Mouse (Mus musculus) midbrain, embryonic 11.5 days (tissue): ENCODE measurements around the gene Zfp704. TPM values are rescaled to one million over a fixed set of nuclear protein-coding genes. Genes with fewer than 3 reads are reported as not detected.

Experiments used
- ATAC-seq: fragments of 200-750 bp; cut with Nextera tagmentation; 2 replicates; pipeline ENCODE4 v1.8.0; 2017; ENCODE audit warnings: moderate TSS enrichment, moderate library complexity; ENCODE audit not compliant: low FRiP score
- DNase-seq: peaks from one replicate; pipeline ENCODE4 v3.0.0; 2015; ENCODE audit warnings: low spot score; ENCODE audit errors: missing footprints
- H3K27ac ChIP-seq: fragments of 300-500 bp; sonication (generic); 2 replicates; pipeline ENCODE4 v1.5.1; 2014; ENCODE audit warnings: low read depth, low read length
- H3K27me3 ChIP-seq: fragments of 300-500 bp; sonication (generic); 2 replicates; pipeline ENCODE4 v1.6.1; 2014; ENCODE audit warnings: mild to moderate bottlenecking, low read length, moderate library complexity, mixed read lengths; ENCODE audit not compliant: control insufficient read depth, insufficient read depth
- H3K36me3 ChIP-seq: fragments of 300-500 bp; sonication (generic); 2 replicates; pipeline ENCODE4 v1.6.1; 2014; ENCODE audit warnings: mild to moderate bottlenecking, low read length, moderate library complexity, mixed read lengths; ENCODE audit not compliant: control insufficient read depth, insufficient read depth
- H3K4me1 ChIP-seq: fragments of 300-500 bp; sonication (generic); 2 replicates; pipeline ENCODE4 v1.6.1; 2014; ENCODE audit warnings: low read length; ENCODE audit not compliant: control insufficient read depth, insufficient read depth
- H3K4me2 ChIP-seq: fragments of 300-500 bp; sonication (generic); 2 replicates; pipeline ENCODE4 v1.6.1; 2014; ENCODE audit warnings: mild to moderate bottlenecking, moderate library complexity
- H3K4me3 ChIP-seq: fragments of 300-500 bp; sonication (generic); 2 replicates; pipeline ENCODE4 v1.5.1; 2014; ENCODE audit warnings: low read depth, low read length
- H3K9ac ChIP-seq: fragments of 300-500 bp; sonication (generic); 2 replicates; pipeline ENCODE4 v1.6.1; 2014; ENCODE audit warnings: low read length
- H3K9me3 ChIP-seq: fragments of 300-500 bp; sonication (generic); 2 replicates; pipeline ENCODE4 v1.6.1; 2016; ENCODE audit warnings: low read length; ENCODE audit not compliant: control insufficient read depth
- WGBS: fragments of 180-500 bp; shearing (Covaris S2); extraction: QIAGEN DNeasy Blood & Tissue Kit; methylation state at CpG from one replicate; pipeline ENCODE4 v1.1.7; 2014; 5-methylcytosine and 5-hydroxymethylcytosine counted together
- polyA plus RNA-seq: library from polyadenylated mRNA; unstranded; fragments of >200 nt; fragmentation: Nextera tagmentation; extraction: Ambion mirVana; gene quantifications from 2 replicates; pipeline ENCODE4 v1.2.1, GENCODE M21; 2014

Gene Zfp704
- polyA plus RNA-seq, 1 experiment from 2014 or later, result 5.5 TPM

DNA sequence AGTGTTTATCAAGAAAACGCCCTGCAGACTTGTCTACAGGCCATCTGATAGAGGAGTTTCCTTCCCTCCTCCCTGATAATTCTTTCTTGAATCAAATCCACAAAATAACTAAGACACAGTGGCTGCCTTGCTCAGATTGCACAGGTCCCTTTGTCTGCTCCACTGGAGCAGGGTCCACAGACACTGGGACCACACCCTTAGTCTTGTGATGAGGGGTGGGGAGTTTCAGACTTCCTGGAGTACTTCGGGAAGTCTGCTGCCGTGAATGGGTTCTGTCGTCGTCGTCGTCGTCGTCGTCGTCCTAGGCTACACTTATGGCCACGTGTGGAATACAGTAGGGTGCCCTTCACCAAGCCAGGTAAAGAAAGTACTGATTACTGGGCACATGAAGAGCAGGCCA lies 4.8 kb upstream of the Zfp704 start:
- H3K27ac ChIP-seq, result no peak overlapping the region
- 75% methylated on average over 12 of the region's 12 CpGs for WGBS
- no peaks in the 10 kb centered on the region for H3K9me3 ChIP-seq
- DNase-seq (peak; percentile 21), ATAC-seq (no peak)
- H3K27me3 ChIP-seq, result no peaks in the 10 kb centered on the region
- no peak overlapping the region for H3K4me2 ChIP-seq
- H3K4me3 ChIP-seq, result no peak overlapping the region
- H3K36me3 ChIP-seq, result no peaks in the 10 kb centered on the region
- 0 out of 2 replicates have a peak, but pooled peaks cover 2% of the 10 kb centered on the region for H3K4me1 ChIP-seq
- no peak overlapping the region for H3K9ac ChIP-seq

DNA sequence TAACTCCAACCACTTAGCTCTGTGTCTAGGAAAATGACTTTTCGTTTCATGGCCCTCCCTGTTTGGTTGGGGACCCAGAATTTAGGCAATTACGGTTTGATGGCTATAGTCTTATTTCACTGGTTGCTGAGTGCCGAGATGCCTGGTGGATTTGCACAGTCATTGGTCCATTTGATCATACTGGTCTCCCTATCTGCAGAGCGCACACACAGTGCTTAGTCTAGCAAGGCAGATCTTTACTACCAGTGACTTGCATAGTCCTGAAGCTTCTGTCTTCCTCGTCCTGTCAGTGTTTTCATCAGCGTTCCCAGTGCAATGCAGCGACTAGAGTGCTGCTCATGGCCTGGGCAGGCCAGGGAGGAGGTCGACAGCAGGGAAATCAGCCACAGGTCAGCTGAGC lies 4.1 kb upstream of the Zfp704 start:
- H3K9me3 ChIP-seq, result no peaks in the 10 kb centered on the region
- H3K27ac ChIP-seq, result no peak overlapping the region
- no peak overlapping the region for H3K4me3 ChIP-seq
- H3K36me3 ChIP-seq, result no peaks in the 10 kb centered on the region
- DNase-seq, result no peak
- 81% methylated on average over 8 of the region's 8 CpGs for WGBS
- H3K4me2 ChIP-seq, result no peak overlapping the region
- H3K9ac ChIP-seq, result no peak overlapping the region
- H3K27me3 ChIP-seq, result no peaks in the 10 kb centered on the region
- no peak for ATAC-seq
- 0 out of 2 replicates have a peak, but pooled peaks cover 2% of the 10 kb centered on the region for H3K4me1 ChIP-seq

DNA sequence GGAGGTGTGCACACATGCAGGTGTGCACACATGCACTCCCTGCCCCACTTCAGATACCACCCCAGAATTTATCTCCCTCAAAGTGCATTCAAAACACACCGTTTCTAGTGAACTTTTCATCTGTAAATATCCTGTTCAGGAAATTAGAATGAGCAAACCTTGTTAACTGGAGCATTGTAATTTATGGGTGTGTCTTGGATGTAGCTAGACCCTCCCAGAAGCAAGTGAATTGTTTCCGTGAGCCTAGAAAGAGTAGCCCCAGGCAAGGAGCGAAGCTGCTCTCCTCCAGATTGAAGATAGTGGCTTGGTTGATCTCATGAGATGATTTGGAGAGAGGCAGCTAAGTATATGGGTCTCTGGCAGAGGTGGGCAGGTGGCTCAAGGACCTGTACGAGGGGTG lies 1.3 kb upstream of the Zfp704 start:
- H3K27me3 ChIP-seq, result no peaks in the 10 kb centered on the region
- H3K9me3 ChIP-seq, result no peaks in the 10 kb centered on the region
- ATAC-seq (no peak), DNase-seq (peak; percentile 76)
- H3K4me3 ChIP-seq, result no peak overlapping the region
- H3K36me3 ChIP-seq, result no peaks in the 10 kb centered on the region
- H3K9ac ChIP-seq, result no peak overlapping the region
- H3K27ac ChIP-seq, result no peak overlapping the region
- H3K4me1 ChIP-seq, result peaks cover 9% of the 10 kb centered on the region
- 91% methylated on average over 4 of the region's 4 CpGs for WGBS
- H3K4me2 ChIP-seq, result no peak overlapping the region

DNA sequence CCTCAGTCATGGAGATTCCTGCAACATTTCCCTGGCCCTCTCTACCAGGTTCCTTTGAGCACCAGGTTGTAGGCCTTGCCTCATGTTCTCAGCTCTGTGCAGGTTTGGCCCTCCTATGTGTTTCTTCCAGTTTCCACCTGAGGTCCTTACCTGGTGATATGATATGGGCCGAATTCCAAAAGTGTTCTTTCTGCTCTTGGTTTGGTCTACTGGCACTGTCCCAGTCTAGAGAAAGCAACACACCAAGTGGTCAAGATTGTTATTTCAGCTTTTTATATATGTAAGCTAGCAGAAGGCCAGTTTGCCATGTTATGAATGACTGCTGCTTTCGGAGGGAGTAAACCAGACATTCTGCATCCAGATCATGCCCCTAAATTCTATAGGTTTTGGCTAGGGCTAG lies 541 bp upstream of the Zfp704 start:
- no peaks in the 10 kb centered on the region for H3K36me3 ChIP-seq
- DNase-seq, result no peak
- H3K4me3 ChIP-seq, result peak overlapping the region; percentile 82; the same call in 1 of the 2 replicates
- peaks cover 12% of the 10 kb centered on the region for H3K4me1 ChIP-seq
- peak overlapping the region; percentile 88 for H3K4me2 ChIP-seq
- peak overlapping the region; percentile 89; the same call in 1 of the 2 replicates for H3K27ac ChIP-seq
- no peaks in the 10 kb centered on the region for H3K27me3 ChIP-seq
- no peak overlapping the region for H3K9ac ChIP-seq
- 94% methylated on average over 2 of the region's 2 CpGs for WGBS
- ATAC-seq, result no peak; the same call in 1 of the 2 replicates
- H3K9me3 ChIP-seq, result no peaks in the 10 kb centered on the region

DNA sequence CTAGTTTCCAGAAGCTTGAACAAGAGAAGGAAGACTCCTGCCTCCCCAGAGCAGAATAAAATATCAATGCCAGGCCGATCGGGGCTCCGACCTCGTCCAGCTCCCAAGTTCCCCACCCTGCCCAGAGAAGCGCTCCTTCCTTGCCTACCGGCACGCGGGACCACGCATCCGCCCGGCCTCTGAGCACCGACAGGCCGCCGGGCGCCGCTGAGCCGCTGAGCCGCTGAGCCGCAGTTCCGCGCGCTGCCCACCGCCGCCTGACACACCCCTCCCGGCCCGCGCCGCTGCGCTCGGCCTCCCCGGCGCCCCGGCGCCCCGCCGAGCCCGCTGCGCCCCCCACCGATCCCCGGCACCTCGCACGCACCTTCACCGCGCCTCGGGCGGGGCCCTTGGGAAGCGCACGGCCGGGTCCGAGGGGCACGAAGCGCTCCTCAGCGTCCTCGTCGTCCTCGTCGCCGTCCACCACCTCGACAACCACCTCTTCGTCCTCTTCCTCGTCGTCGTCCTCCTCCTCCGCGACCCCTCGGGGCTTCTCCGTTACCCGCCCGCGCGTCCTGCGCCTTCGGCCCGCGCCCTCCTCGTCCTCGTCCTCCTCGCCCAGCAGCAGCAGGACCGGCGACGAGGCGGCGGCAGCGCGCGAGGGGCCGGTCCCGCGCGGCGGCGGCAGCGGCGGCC lies 842 bp downstream of the Zfp704 start:
- Histone ChIP-seq H3K27ac (peak overlapping the region; percentile 89), H3K4me2 (peak overlapping the region; percentile 88), H3K9ac (peak overlapping the region; percentile 92), H3K36me3 (no peaks in the 10 kb centered on the region), H3K4me1 (peaks cover 12% of the 10 kb centered on the region), H3K9me3 (no peaks in the 10 kb centered on the region), H3K4me3 (peak overlapping the region; percentile 82), H3K27me3 (no peaks in the 10 kb centered on the region)
- peak; percentile 94 for DNase-seq
- ATAC-seq, result peak; percentile 59
- WGBS, result under 1% methylated on average over 40 of the region's 94 CpGs

DNA sequence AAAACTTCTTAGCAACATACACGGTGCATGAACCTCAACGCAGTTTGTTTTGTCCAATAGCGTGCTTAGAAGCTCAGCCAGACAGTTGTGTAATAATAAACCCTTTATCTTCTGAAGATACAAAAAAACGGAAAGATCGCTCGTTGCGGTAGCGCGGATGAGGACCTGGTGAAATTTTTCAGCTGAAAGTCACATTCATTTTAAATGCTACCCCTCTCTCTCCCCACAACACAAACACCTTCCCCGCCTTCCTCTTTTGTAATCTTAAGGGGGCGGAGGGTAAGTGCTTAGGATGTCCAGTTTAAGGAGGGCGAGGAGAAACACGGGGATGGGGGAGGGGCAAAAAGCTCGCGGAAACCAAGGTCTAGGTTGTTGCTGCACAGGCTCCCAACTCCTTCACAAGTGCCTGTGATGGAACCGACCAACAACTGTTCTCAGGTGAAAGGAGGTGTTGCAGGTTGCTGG lies 1.4 kb downstream of the Zfp704 start:
- H3K4me3 ChIP-seq, result peak overlapping the region; percentile 82
- H3K27me3 ChIP-seq, result no peaks in the 10 kb centered on the region
- peaks cover 12% of the 10 kb centered on the region for H3K4me1 ChIP-seq
- H3K27ac ChIP-seq, result peak overlapping the region; percentile 89; the same call in 1 of the 2 replicates
- no peaks in the 10 kb centered on the region for H3K36me3 ChIP-seq
- H3K9ac ChIP-seq, result peak overlapping the region; percentile 92
- under 1% methylated on average over 16 of the region's 16 CpGs for WGBS
- DNase-seq (peak; percentile 97), ATAC-seq (peak; percentile 28; the same call in 1 of the 2 replicates)
- peak overlapping the region; percentile 88 for H3K4me2 ChIP-seq
- no peaks in the 10 kb centered on the region for H3K9me3 ChIP-seq

DNA sequence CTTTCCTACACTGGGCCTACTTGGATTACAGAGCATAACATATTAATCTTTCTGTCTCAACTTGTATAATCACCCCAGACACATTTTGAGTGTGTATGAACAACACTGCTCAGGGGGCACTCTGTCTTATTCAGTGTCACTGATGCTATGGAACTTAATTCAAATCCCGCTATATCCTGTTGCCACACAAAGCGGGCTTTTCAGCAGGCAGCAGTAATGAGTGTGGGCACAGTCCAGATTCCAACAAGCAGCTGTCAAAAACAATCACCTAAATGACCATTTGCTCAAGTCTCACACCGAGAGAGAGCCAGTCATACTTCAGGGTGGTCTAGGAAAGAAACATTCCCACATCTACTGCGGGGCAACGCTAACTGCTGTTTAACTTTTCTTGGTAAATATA lies 2.2 kb downstream of the Zfp704 start:
- Histone ChIP-seq H3K9ac (no peak overlapping the region), H3K27ac (no peak overlapping the region), H3K4me1 (peaks cover 12% of the 10 kb centered on the region), H3K4me2 (peak overlapping the region; percentile 88; the same call in 1 of the 2 replicates), H3K4me3 (no peak overlapping the region), H3K27me3 (no peaks in the 10 kb centered on the region), H3K9me3 (no peaks in the 10 kb centered on the region), H3K36me3 (no peaks in the 10 kb centered on the region)
- peak; percentile 73 for DNase-seq
- WGBS, result 62% methylated on average over 5 of the region's 5 CpGs
- ATAC-seq, result no peak

DNA sequence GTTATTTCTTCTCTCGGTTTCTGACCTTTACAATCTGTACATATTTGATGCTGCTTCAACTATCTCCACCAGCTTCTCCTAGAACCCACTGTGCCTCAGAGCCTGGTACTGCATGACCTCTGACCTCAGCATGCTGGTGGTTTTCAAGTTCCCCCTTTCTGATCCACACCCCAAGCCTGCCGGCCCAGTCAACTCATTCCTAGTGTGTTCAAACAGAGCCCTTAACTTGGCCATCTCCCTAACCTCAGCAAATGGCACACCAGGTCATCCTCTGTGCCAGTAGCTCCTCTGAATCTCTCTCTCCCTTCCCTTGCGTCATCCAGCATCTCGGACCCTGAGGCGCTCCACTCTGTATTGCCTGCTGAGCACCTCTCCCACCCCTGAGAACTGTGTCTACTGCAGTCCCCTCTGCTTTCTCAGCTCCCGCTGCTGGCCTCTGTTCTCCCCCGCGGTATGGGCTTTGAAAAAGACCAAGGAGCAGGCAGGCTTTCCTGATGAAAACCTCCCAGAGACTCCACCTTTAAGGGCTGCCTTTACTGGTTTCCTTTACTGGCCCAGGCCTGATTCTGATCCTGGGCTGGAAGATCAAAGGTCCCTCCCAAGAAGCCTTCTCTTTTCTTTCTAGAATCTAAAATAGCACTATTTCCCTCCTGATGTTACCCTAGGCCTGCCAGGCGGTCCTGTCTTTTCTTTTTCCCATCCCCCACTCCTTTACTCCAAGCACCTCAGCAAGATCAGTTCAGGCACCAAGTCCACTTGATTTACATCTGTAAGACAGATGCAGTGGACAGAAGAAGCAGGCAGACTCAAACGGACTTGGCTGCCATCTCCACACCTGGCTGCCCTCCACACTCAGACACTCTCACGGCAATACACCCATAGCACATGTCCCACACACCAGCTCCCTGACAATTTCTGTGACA lies 3.8 kb downstream of the Zfp704 start:
- ATAC-seq (no peak), DNase-seq (peak; percentile 78)
- H3K4me1 ChIP-seq, result peaks cover 12% of the 10 kb centered on the region
- H3K27me3 ChIP-seq, result no peaks in the 10 kb centered on the region
- H3K9me3 ChIP-seq, result no peaks in the 10 kb centered on the region
- no peak overlapping the region for H3K4me3 ChIP-seq
- H3K36me3 ChIP-seq, result no peaks in the 10 kb centered on the region
- no peak overlapping the region for H3K27ac ChIP-seq
- no peak overlapping the region for H3K4me2 ChIP-seq
- WGBS, result 23% methylated on average over 11 of the region's 11 CpGs
- H3K9ac ChIP-seq, result peak overlapping the region; percentile 21; the same call in 1 of the 2 replicates

DNA sequence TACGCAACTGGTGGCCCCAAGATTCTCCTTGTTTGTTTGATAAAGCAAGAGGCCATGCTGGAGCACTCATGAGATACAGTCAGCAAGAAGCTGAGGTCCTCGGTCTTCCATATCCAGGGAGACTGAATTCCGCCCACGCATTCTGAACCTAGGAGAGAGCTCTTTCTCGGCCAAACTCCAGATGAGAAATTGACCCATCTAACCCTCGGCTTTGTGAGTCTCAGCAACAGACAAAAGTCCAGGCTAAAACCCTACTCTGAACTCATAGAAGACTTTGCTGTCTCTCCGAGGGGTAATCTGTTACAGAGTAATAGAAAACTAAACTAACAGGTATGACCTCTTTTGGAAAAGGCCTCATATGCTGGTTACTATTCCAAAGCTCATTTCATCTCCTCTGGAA lies 4.9 kb downstream of the Zfp704 start:
- no peak for ATAC-seq
- 85% methylated on average over 7 of the region's 7 CpGs for WGBS
- no peak overlapping the region for H3K27ac ChIP-seq
- no peak for DNase-seq
- H3K36me3 ChIP-seq, result no peaks in the 10 kb centered on the region
- no peaks in the 10 kb centered on the region for H3K27me3 ChIP-seq
- no peak overlapping the region for H3K4me2 ChIP-seq
- H3K4me3 ChIP-seq, result no peak overlapping the region
- H3K9me3 ChIP-seq, result no peaks in the 10 kb centered on the region
- peaks cover 11% of the 10 kb centered on the region for H3K4me1 ChIP-seq
- no peak overlapping the region for H3K9ac ChIP-seq
